Mouse (Mus musculus): Measurements from ENCODE around the gene Ccdc189. TPM values are rescaled to one million over a fixed set of nuclear protein-coding genes. Genes with fewer than 3 reads are reported as not detected.

The Ccdc189 gene
- polyA plus RNA-seq, 1 experiment from 2014 or later, result 22.0 TPM

DNA sequence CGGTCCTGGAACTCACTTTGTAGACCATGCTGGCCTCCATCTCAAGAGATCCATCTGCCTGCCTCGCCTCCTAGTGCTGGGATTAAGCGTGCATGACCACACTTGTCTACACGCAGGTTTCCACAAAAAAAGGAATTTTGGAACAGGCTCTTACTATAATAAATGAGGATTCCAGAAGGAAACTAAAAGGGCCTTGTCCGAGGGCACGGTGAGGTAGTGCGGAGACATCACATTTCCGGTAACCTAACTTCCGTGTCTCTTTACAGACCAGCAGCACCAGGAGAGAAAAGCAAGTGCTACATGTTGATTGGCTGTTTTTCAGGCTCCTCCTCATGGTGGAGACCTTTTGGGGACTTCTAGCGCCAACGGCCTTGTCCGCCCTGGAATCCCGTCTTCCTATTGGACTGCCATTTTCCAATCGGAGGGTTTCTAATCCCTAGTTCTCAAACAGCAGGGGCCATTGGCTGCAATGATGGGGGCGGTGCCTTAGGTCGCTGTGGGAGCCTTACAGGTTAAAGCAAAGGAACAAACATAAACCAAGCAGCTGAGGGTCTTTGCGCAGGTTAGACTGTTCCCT, 15.4 kb downstream of the Ccdc189 start, which contains the start of gene Phkg2:
Gene Phkg2 (plus strand): TSS at position 446 of the 577 bp plus-strand sequence.
- H3K27me3 ChIP-seq, result no peaks in the 10 kb centered on the region
- no peak for TF ChIP-seq CTCF (IDR thresholded peaks at IDR 0.05)
- POLR2A ChIA-PET, result no interaction called here
- peak; percentile 94 for ATAC-seq
- peak; percentile 91 for DNase-seq (ENCODE audit: low read depth, low spot score)
- CTCF ChIA-PET, result no interaction called here
- in situ Hi-C loops (cut with MboI; ENCODE audit: low pct_unique_long_range_greater_than_20kb), result no loop called here

DNA sequence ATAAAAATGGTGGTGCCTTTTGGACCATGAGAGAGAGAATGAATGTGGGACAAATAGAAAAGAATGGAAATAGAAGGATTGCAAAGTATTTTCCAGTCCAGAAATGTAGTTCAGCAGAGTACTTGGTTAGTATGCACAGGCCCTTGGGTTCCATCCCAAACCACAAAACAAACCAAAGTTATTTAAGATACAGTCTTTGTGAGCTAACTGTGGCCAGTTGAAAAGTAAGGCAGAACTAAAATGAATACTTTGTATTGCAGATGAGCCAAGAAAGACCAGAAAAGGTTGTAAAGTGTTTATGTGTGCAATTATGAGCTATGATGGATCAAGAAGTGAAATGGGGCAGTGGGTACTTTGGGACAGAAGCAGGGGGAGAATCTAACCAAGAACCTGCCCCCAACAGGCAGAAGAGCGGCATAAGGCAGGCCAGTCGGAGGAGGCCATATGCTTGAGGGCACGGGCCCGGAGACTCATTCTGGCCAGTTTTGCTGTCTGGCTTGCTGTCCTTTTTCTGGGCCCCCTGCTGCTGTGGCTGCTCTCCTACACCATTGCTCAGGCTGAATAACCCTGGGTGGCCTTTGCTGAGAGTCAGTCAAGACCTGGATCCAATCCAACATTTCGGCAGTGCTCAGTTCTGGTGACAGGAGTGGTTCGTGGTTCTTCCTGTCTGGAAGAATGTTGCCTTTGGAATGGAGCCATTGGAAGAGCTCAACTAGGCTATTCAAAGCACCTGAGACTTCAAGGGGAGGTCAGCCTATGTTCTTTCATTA, 23.8 kb downstream of the Ccdc189 start:
- ATAC-seq (peak; percentile 74), DNase-seq (ENCODE audit: low read depth, low spot score) (peak; percentile 91)
- no peaks in the 10 kb centered on the region for H3K27me3 ChIP-seq
- ChIA-PET POLR2A (no interaction called here), CTCF (interaction anchor here (1.1 to 1.9 kb wide), 3 partner anchors 21 to 51 kb away, joined by 3 to 8 read pairs (median 3); no protein-coding TSS in a partner anchor)
- TF ChIP-seq CTCF (IDR thresholded peaks at IDR 0.05), result no peak
- in situ Hi-C loops (cut with MboI; ENCODE audit: low pct_unique_long_range_greater_than_20kb), result no loop called here

DNA sequence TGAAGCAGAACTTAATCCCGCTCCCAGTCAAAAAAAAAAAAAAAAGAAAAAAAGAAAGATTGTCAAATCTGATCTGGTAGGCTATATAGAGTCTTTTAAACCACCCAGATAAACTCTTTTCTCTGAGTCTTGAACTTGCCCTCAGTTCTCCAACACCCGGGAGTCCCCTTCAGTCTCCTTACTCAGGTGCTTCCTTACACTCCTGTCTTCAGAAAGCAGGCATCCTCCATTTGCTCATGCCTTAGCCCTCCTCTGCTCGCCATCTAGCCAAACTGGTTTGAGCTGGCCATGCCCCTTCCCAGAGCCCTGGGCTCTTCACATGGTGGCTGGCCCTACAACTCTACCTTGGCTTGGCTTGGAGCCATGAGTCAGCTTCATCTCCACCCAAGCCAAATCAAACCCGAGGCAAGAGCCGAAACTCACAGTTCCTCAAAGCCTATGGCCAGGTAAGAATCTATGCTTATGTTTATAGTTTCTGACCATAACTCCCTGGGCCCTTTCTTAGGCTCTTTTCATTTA, 27.0 kb downstream of the Ccdc189 start, which contains the start of gene Tmem265:
Gene Tmem265 (plus strand): TSS at position 51 of the 519 bp plus-strand sequence.
- ChIA-PET POLR2A (interaction anchor here (0.6 kb wide), 1 partner anchor 36 kb away, joined by 3 read pairs; no protein-coding TSS in a partner anchor), CTCF (no interaction called here)
- no peak for ATAC-seq
- no peak for TF ChIP-seq CTCF (IDR thresholded peaks at IDR 0.05)
- in situ Hi-C loops (cut with MboI; ENCODE audit: low pct_unique_long_range_greater_than_20kb), result no loop called here
- no peaks in the 10 kb centered on the region for H3K27me3 ChIP-seq
- DNase-seq (ENCODE audit: low read depth, low spot score), result no peak

DNA sequence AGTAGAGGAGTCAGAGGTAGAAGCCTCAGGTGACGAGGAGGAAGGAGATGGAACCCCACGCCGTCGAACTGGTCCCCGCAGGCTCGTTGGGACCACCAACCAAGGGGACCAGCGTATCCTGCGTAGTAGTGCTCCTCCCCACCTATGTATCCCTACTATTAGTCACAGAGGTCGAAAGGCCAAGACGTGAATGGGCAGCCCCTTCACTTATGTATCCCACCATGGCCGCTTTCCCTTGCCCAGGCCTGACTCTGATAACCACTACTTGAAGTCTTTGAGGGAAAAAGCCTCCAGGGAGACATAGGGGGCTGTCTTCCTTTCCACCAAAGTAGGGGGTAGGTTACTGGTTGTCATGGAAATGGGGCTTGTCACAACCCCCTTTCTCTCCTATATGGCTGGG, 27.8 kb downstream of the Ccdc189 start:
- TF ChIP-seq CTCF (IDR thresholded peaks at IDR 0.05), result no peak
- ChIA-PET CTCF (no interaction called here), POLR2A (no interaction called here)
- DNase-seq (ENCODE audit: low read depth, low spot score) (no peak), ATAC-seq (no peak)
- in situ Hi-C loops (cut with MboI; ENCODE audit: low pct_unique_long_range_greater_than_20kb), result no loop called here
- no peaks in the 10 kb centered on the region for H3K27me3 ChIP-seq

DNA sequence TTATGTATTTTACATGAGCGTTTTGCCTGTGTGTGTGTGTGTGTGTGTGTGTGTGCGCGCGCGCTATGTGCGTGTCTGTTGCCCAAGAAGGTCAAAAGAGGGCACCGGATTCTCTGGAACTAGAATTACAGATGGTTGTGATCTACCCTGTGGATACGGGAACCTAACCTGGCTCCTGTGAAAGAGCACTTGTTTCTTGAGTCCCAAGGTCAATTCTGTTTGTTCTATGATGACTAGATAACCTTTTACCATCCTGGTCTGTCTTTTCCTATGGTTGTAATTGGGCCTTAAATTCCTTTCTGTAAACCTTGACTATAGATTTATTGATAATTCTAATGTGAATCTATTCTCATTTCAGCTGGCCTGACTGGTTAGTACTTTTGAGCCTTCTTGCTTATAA, 36.8 kb downstream of the Ccdc189 start:
- no peak for ATAC-seq
- no peaks in the 10 kb centered on the region for H3K27me3 ChIP-seq
- ChIA-PET CTCF (no interaction called here), POLR2A (interaction anchor here (0.7 kb wide), 1 partner anchor 19 kb away, joined by 3 read pairs; no protein-coding TSS in a partner anchor)
- in situ Hi-C loops (cut with MboI; ENCODE audit: low pct_unique_long_range_greater_than_20kb), result no loop called here
- no peak for TF ChIP-seq CTCF (IDR thresholded peaks at IDR 0.05)
- no peak for DNase-seq (ENCODE audit: low read depth, low spot score)

DNA sequence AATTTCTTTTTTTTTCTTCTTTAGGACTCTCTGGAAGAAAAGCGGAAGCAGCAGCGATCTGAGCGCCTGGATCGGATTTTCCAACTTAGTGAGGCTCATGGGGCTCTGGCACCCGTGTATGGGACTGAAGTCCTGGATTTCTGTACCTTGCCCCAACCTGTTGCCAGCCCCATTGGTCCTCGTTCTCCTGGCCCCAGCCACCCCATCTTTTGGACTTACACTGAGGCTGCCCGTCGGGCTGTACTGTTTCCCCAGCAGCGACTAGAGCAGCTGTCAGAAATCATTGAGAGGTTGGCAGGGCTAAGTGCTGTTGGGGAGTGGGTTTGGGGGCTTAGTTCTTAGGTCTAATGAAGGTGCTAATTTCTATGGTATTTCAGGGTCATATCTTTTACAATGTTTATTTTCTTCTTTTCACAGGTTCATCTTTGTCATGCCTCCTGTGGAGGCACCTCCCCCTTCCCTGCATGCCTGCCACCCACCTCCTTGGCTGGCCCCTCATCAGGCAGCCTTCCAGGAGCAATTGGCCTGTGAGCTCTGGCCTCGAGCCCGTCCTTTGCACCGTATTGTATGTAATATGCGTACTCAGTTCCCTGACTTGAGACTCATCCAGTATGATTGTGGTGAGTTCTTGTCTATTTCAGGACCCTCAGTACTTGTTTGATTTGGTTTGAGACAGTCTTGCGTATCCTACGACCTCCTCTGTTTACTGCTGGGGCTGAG, 39.1 kb downstream of the Ccdc189 start:
- DNase-seq (ENCODE audit: low read depth, low spot score), result no peak
- ATAC-seq, result no peak
- no peaks in the 10 kb centered on the region for H3K27me3 ChIP-seq
- TF ChIP-seq CTCF (IDR thresholded peaks at IDR 0.05), result no peak
- in situ Hi-C loops (cut with MboI; ENCODE audit: low pct_unique_long_range_greater_than_20kb), result no loop called here
- ChIA-PET POLR2A (no interaction called here), CTCF (interaction anchor here (1.8 kb wide), 1 partner anchor 19 kb away, joined by 5 read pairs; no protein-coding TSS in a partner anchor)

DNA sequence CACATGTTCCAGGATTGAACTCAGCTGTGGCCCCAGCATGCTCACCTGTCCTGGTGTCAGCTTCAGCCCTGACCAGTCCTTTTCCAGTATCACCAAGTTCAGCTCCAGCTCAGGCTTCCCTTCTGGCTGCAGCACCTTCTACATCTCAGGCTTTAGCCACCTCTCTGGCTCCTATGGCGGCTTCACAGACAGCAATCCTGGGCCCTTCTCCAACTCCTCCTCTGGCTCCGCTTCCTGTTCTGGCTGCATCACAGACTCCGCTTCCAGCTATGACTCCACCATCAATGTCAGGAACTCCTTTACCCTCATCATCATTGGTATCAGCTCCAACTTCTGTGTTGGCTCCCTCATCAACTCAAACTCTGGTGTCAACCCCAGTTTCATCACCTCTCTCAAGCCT, 46.7 kb downstream of the Ccdc189 start:
- TF ChIP-seq CTCF (IDR thresholded peaks at IDR 0.05), result no peak
- ATAC-seq, result no peak
- no peaks in the 10 kb centered on the region for H3K27me3 ChIP-seq
- DNase-seq (ENCODE audit: low read depth, low spot score), result no peak
- CTCF ChIA-PET, result no interaction called here
- in situ Hi-C loops (cut with MboI; ENCODE audit: low pct_unique_long_range_greater_than_20kb), result no loop called here
- POLR2A ChIA-PET, result interaction anchor here (0.8 to 1.7 kb wide), 2 partner anchors 28 to 48 kb away, joined by 3 to 4 read pairs; no protein-coding TSS in a partner anchor

Other genes with a start within 250 kb of the Ccdc189 start
- 30.3 TPM for gene Zfp768, start 243.0 kb downstream of the Ccdc189 start, polyA plus RNA-seq (2021)
- gene Zfp747, start 212.5 kb downstream of the Ccdc189 start, polyA plus RNA-seq (2021), result 4.9 TPM
- gene 9130019O22Rik, start 201.4 kb downstream of the Ccdc189 start, polyA plus RNA-seq (2021), result 4.9 TPM
- 10.0 TPM for gene E430018J23Rik, start 195.0 kb downstream of the Ccdc189 start, polyA plus RNA-seq (2021)
- 2.9 TPM for gene Zfp764, start 181.8 kb downstream of the Ccdc189 start, polyA plus RNA-seq (2021)
- 20.6 TPM for gene Zfp688, start 166.5 kb downstream of the Ccdc189 start, polyA plus RNA-seq (2021)
- 5.9 TPM for gene Zfp689, start 139.4 kb downstream of the Ccdc189 start, polyA plus RNA-seq (2021)
- 71.9 TPM for gene Prr14, start 129.0 kb downstream of the Ccdc189 start, polyA plus RNA-seq (2021)
- gene Fbrs, start 109.4 kb downstream of the Ccdc189 start, polyA plus RNA-seq (2021), result 50.1 TPM
- gene Srcap, start 76.6 kb downstream of the Ccdc189 start, polyA plus RNA-seq (2021), result 22.8 TPM
- 21.1 TPM for gene Gm42715, start 69.0 kb downstream of the Ccdc189 start, polyA plus RNA-seq (2021)
- gene Tmem265, start 27.2 kb downstream of the Ccdc189 start, polyA plus RNA-seq (2021), result not detected
- gene Phkg2, start 15.3 kb downstream of the Ccdc189 start, polyA plus RNA-seq (2021), result 48.6 TPM
- gene Rnf40, start 172 bp upstream of the Ccdc189 start, polyA plus RNA-seq (2021), result 42.7 TPM
- 20.6 TPM for gene Zfp629, start 27.2 kb upstream of the Ccdc189 start, polyA plus RNA-seq (2021)
- gene Bcl7c, start 120.3 kb upstream of the Ccdc189 start, polyA plus RNA-seq (2021), result 53.6 TPM
- gene Ctf1, start 124.1 kb upstream of the Ccdc189 start, polyA plus RNA-seq (2021), result 10.8 TPM
- 0.09 TPM for gene Ctf2, start 143.6 kb upstream of the Ccdc189 start, polyA plus RNA-seq (2021)
- gene Fbxl19, start 155.9 kb upstream of the Ccdc189 start, polyA plus RNA-seq (2021), result 38.6 TPM
- 25.8 TPM for gene Orai3, start 181.2 kb upstream of the Ccdc189 start, polyA plus RNA-seq (2021)
- 30.0 TPM for gene Setd1a, start 188.1 kb upstream of the Ccdc189 start, polyA plus RNA-seq (2021)
- gene Gm49388, start 197.0 kb upstream of the Ccdc189 start, polyA plus RNA-seq (2021), result 4.5 TPM
- gene Hsd3b7, start 212.0 kb upstream of the Ccdc189 start, polyA plus RNA-seq (2021), result 30.1 TPM
- 133 TPM for gene Stx4a, start 235.7 kb upstream of the Ccdc189 start, polyA plus RNA-seq (2021)
- gene Stx1b, start 236.0 kb upstream of the Ccdc189 start, polyA plus RNA-seq (2021), result 0.23 TPM

Data from Patski (cell line).